Mouse (Mus musculus) midbrain, embryonic 16.5 days (tissue): ENCODE results near the gene Ip6k3. TPM values are rescaled to one million over a fixed set of nuclear protein-coding genes. Genes with fewer than 3 reads are reported as not detected.

Source experiments
- ATAC-seq: fragments of 200-750 bp; cut with Nextera tagmentation; 2 replicates; pipeline ENCODE4 v1.8.0; 2017; ENCODE audit warnings: moderate TSS enrichment
- H3K27ac ChIP-seq: fragments of 300-500 bp; sonication (generic); 2 replicates; pipeline ENCODE4 v1.5.1; 2014; ENCODE audit warnings: mild to moderate bottlenecking, low read length, mixed read lengths
- H3K27me3 ChIP-seq: fragments of 300-500 bp; sonication (generic); 2 replicates; pipeline ENCODE4 v1.6.1; 2014; ENCODE audit warnings: low read depth, low read length, mixed read lengths; ENCODE audit not compliant: control insufficient read depth, insufficient read depth
- H3K36me3 ChIP-seq: fragments of 300-500 bp; sonication (generic); 2 replicates; pipeline ENCODE4 v1.6.1; 2014; ENCODE audit warnings: mild to moderate bottlenecking, low read length, moderate library complexity, mixed read lengths; ENCODE audit not compliant: control insufficient read depth, insufficient read depth
- H3K4me1 ChIP-seq: fragments of 300-500 bp; sonication (generic); 2 replicates; pipeline ENCODE4 v1.6.1; 2014; ENCODE audit warnings: mild to moderate bottlenecking, low read length, mixed read lengths; ENCODE audit not compliant: control insufficient read depth, insufficient read depth
- H3K4me2 ChIP-seq: fragments of 300-500 bp; sonication (generic); 2 replicates; pipeline ENCODE4 v1.6.1; 2014; ENCODE audit warnings: mild to moderate bottlenecking, low read length, mixed read lengths
- H3K4me3 ChIP-seq: fragments of 300-500 bp; sonication (generic); 2 replicates; pipeline ENCODE4 v1.5.1; 2014; ENCODE audit warnings: low read depth, mild to moderate bottlenecking, low read length, moderate library complexity, mixed read lengths
- H3K9ac ChIP-seq: fragments of 300-500 bp; sonication (generic); 2 replicates; pipeline ENCODE4 v1.6.1; 2014; ENCODE audit warnings: low read depth, low read length, mixed read lengths
- H3K9me3 ChIP-seq: fragments of 300-500 bp; sonication (generic); replicated peaks from 2 replicates; pipeline ENCODE4 v1.6.1; 2014; ENCODE audit warnings: mild to moderate bottlenecking, low read length, mixed read lengths; ENCODE audit not compliant: control insufficient read depth, poor library complexity, severe bottlenecking
- WGBS: fragments of 180-500 bp; shearing (Covaris S2); extraction: QIAGEN DNeasy Blood & Tissue Kit; methylation state at CpG from one replicate; pipeline ENCODE4 v1.1.7; 2014; 5-methylcytosine and 5-hydroxymethylcytosine counted together
- polyA plus RNA-seq: library from polyadenylated mRNA; unstranded; fragments of >200 nt; fragmentation: Nextera tagmentation; extraction: Ambion mirVana; gene quantifications from 2 replicates; pipeline ENCODE4 v1.2.1, GENCODE M21; 2015

Ip6k3 gene
- polyA plus RNA-seq, 1 experiment from 2014 or later = 0.15 TPM

DNA sequence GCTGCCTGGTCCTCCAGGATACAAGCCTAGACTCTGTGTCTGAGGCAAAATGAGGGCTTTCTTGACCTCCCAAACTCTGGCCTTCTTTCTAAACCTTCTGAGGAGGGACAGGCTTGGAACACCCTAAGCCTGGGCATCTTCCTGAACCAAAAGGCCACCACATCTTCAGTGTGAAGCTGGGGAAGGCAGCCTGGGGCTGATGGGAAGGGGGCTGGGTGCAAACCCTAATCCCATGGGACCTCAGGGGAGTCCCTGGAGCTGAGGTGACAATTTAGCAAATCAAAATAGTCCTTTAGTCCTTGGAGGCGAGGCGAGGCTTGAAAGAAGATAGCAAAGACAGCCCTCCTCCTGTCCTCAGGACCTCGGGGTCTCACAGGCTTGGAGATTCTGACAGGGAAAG lies 8.7 kb upstream of the Ip6k3 start:
- no peak overlapping the region for H3K4me3 ChIP-seq
- no peaks in the 10 kb centered on the region for H3K9me3 ChIP-seq
- WGBS = 79% methylated on average over 3 of the region's 3 CpGs
- H3K27ac ChIP-seq = 0 out of 2 replicates have a peak overlapping the region, but pooled peaks have one; percentile 17
- H3K9ac ChIP-seq = no peak overlapping the region
- H3K4me2 ChIP-seq = no peak overlapping the region
- peaks cover 9% of the 10 kb centered on the region; the same call in 1 of the 2 replicates for H3K4me1 ChIP-seq
- no peaks in the 10 kb centered on the region for H3K36me3 ChIP-seq
- no peak for ATAC-seq
- no peaks in the 10 kb centered on the region for H3K27me3 ChIP-seq

DNA sequence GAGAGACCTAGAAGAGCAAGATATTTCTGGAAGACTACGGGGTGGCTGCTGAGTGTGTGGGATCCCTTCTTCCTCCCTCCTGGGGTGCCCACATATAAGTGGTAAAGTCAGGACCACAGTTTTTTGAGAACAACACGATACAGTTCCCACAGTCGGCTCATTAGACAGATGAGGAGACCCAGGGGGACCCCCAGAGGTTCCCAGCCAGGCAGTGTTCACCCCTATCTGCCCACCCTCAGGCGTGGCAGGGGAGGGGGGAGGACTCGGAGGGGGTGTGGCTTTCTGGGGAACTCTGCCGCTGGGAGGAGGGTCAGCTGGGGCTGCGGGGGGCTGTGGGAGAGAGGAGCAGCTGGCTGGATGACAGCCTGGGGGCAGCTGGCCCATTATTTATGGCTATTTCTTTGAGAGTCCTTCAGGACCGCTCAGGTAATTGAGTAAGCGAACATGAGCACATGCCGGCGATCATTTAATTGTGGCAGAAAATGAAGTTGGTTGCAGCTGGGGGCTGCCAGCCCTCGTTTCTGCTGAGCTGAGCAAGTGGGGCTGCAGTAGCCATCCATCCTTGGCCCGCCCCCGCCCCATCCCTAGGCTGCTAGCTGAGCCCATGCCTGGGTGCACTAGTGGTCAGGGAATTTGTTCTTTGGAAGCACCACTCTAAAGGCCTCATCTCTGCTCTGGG lies 7.7 kb upstream of the Ip6k3 start:
- H3K27ac ChIP-seq = no peak overlapping the region

DNA sequence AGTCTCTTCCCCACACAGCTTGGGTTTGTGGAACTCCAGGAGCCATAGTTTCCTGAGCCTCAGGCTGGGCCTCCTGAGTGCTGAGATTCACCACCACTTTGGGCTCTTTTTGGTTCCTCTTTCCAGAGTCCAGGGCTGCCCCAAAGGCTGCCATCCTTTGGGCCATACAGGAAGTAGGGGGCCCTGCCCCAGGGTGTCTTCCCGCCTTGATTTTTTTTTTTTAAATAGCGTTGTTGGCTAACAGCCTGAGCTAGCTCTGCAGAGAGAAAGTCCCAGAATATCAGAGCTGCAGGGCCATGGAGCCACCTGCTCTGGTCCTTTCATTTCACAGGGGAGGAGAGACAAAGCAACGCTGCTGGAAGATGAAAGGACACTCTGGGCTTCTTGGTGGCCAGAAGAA lies 6.1 kb upstream of the Ip6k3 start:
- Histone ChIP-seq H3K4me1 (peaks cover 9% of the 10 kb centered on the region; the same call in 1 of the 2 replicates), H3K4me3 (no peak overlapping the region), H3K9me3 (no peaks in the 10 kb centered on the region), H3K36me3 (no peaks in the 10 kb centered on the region), H3K4me2 (no peak overlapping the region), H3K27me3 (no peaks in the 10 kb centered on the region), H3K9ac (no peak overlapping the region), H3K27ac (no peak overlapping the region)
- WGBS = 72% methylated on average over 3 of the region's 3 CpGs
- ATAC-seq = no peak

More for the DNA sequence above, 7.7 kb upstream of the Ip6k3 start:
- 19% methylated on average over 12 of the region's 14 CpGs for WGBS
- Histone ChIP-seq H3K4me2 (no peak overlapping the region), H3K4me3 (no peak overlapping the region), H3K9ac (peak overlapping the region; percentile 34; the same call in 1 of the 2 replicates), H3K4me1 (peaks cover 9% of the 10 kb centered on the region; the same call in 1 of the 2 replicates), H3K9me3 (no peaks in the 10 kb centered on the region), H3K27me3 (no peaks in the 10 kb centered on the region), H3K36me3 (no peaks in the 10 kb centered on the region)
- peak; percentile 48; the same call in 1 of the 2 replicates for ATAC-seq

DNA sequence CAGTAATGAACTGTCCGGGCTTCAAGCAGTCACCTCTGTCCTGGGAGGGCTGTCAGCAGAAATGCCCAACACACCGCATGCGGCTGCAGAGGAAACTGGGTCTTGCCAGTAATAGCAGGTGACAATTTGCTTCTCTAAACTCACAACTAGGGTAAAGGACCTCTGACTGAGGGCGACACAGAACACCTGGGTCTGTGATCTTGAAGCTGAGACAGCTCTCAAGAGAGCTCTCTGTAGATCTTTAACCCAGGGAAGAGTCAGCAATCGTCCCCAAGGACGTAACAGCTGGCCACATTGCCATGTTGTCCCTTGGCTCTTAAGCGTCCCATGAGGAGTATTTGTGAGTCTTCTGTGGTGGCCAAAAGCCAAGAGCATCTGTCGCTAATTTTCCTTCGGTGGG lies 4.9 kb upstream of the Ip6k3 start:
- Histone ChIP-seq H3K4me3 (no peak overlapping the region), H3K4me2 (no peak overlapping the region), H3K9ac (no peak overlapping the region), H3K4me1 (peaks cover 9% of the 10 kb centered on the region; the same call in 1 of the 2 replicates), H3K36me3 (no peaks in the 10 kb centered on the region), H3K9me3 (no peaks in the 10 kb centered on the region), H3K27me3 (no peaks in the 10 kb centered on the region), H3K27ac (no peak overlapping the region)
- whole genome bisulfite sequencing = 86% methylated on average over 9 of the region's 9 CpGs
- ATAC-seq = no peak

DNA sequence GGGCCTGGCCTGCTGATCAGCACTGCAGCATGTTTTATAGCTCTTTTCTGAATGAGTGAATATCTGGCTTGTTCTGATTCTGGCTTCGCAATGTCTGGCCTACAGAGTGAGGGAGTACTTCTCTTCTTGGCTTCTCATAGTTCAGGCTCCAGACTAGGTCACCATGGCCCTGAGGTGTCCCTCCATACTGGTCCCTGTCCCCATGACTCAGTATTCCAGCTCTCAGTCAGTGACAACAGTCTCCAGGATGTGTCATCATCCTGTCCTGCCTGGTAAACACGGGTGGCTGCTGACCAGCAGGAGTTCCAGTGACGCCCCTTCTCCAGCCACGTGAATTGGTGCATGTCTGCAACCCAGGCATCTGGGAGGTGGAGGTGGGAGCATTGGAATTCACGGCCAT lies 3.5 kb upstream of the Ip6k3 start:
- H3K27ac ChIP-seq = no peak overlapping the region
- H3K36me3 ChIP-seq = no peaks in the 10 kb centered on the region
- peaks cover 9% of the 10 kb centered on the region; the same call in 1 of the 2 replicates for H3K4me1 ChIP-seq
- H3K27me3 ChIP-seq = no peaks in the 10 kb centered on the region
- no peak overlapping the region for H3K9ac ChIP-seq
- no peak overlapping the region for H3K4me3 ChIP-seq
- no peak for ATAC-seq
- H3K4me2 ChIP-seq = no peak overlapping the region
- no peaks in the 10 kb centered on the region for H3K9me3 ChIP-seq
- WGBS = 81% methylated on average over 5 of the region's 5 CpGs

DNA sequence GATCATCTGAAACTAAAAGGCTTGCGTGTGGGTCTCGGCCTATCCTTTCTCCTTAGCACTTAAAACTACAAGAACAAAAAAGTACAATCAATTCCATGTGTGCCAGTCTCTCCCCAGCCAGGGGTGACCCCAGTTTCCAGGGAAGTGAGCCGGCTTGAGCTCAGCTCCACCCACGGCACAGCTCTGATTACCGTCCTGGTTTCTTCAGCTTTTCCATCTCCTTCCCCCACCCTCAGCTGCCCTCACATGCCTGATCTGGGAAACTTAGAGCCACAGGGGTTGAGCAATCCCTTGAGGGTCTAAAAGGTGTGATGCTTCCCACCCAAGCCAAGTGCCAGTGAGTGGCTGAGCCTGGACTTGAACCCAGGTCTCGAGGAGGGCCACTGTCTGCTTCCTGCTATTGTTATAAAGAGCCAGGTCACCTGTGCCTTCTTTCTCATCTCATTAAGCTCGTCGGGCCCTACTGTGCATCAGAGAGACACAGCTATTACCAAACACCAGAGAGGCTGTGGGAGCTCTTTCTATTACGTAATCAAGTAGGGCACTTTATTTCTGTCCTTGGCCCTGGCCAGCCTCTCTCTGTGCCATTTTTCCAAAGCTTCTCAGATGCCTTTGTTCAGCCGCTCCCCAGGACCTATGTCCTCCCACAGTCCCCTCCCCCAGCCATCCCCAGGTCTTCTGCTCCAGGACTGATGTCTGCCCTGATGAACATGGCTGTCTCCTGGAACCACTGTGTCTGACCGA lies 2.5 kb upstream of the Ip6k3 start:
- H3K36me3 ChIP-seq = no peaks in the 10 kb centered on the region
- H3K4me1 ChIP-seq = peaks cover under 1% of the 10 kb centered on the region; the same call in 1 of the 2 replicates
- H3K4me3 ChIP-seq = no peak overlapping the region
- no peak for ATAC-seq
- H3K27me3 ChIP-seq = no peaks in the 10 kb centered on the region
- WGBS = 70% methylated on average over 11 of the region's 11 CpGs
- H3K27ac ChIP-seq = no peak overlapping the region
- no peak overlapping the region for H3K4me2 ChIP-seq
- H3K9ac ChIP-seq = no peak overlapping the region
- no peaks in the 10 kb centered on the region for H3K9me3 ChIP-seq

DNA sequence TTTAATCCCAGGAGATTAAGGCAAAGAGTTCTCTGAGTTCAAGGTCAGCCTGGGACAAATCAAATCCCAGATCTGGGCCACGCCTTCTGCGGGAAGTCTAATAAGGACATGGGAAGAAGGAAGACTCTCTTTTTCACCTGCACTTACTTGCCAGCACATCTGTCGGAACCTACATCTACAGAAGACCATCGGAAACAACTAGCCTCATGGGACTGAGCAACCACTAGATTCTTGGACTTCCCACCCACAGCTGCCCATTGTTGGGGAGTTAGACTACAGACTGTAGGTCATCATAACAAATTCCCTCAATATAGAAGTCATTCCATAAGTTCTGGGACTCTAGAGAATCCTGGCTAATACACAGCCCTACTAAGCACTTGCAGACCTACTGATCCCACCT lies 974 bp upstream of the Ip6k3 start:
- no peaks in the 10 kb centered on the region for H3K36me3 ChIP-seq
- no peak overlapping the region for H3K4me2 ChIP-seq
- H3K27me3 ChIP-seq = no peaks in the 10 kb centered on the region
- no peaks in the 10 kb centered on the region for H3K9me3 ChIP-seq
- no peak for ATAC-seq
- no peaks in the 10 kb centered on the region for H3K4me1 ChIP-seq
- no peak overlapping the region for H3K9ac ChIP-seq
- H3K4me3 ChIP-seq = no peak overlapping the region
- WGBS = 95% methylated on average over 4 of the region's 4 CpGs
- no peak overlapping the region for H3K27ac ChIP-seq

DNA sequence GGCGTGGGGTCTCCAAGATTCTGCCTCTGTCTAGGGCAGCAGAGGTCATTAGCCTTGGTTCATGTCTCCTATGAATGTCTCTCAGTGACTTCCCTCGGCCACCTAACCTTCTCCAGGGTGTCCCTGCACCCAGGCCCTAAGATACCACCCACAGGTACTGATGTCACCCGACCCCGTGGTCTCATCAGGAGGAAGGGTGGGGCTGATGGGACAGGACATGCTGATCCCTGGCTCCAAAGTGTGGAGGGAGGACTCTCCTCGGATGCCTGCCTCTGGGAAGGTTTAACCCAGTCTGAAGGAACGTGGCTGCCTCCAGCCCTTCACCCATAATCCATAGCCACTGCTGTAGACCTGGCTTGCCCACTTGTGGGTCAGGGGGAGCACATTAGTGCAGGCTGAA lies 694 bp downstream of the Ip6k3 start:
- Histone ChIP-seq H3K4me3 (no peak overlapping the region), H3K9ac (no peak overlapping the region), H3K4me1 (no peaks in the 10 kb centered on the region), H3K36me3 (no peaks in the 10 kb centered on the region), H3K27me3 (no peaks in the 10 kb centered on the region), H3K4me2 (no peak overlapping the region), H3K27ac (no peak overlapping the region), H3K9me3 (no peaks in the 10 kb centered on the region)
- 75% methylated on average over 6 of the region's 6 CpGs for WGBS
- no peak for ATAC-seq
